Mouse (Mus musculus): Measurements from ENCODE around the gene Bckdha.

The Bckdha gene

DNA sequence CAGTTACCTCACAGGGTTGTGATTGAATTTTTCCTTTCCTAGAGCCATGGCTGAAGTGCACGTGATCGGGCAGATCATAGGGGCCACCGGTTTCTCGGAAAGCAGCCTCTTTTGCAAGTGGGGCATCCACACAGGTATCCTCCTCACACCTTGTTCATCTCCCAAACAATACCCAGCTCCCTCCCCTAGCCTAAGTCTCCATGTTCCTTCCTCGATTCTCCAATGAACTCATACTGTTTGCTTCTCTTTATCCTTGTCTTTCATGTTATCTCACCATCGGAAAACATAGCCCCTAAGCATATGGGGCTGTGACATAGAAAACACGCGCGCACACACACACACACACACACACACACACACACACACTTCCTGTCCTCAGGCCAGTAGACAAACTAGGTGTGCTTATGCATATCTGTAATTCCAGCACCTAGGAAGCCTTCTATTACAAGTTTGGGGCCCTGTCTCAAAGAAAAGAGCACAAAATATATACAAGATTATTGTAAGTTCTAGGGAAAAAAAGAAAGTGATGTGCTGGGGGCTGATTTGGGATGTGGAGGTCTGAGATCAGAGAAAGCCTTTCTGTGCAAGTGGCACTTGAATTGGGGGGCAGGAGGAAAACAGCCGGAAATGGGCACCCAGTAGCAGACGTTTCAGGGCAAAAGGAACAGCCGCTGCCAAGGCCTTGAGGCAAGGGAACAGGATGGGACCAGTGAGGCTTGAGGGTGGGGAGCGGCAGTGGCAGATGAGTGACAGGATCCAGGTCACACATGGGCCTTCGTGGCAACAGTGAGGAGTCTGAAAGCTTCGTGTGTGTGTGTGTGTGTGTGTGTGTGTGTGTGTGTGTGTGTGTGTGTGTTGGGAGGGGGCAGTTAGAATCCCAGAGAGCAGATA, 22.8 kb upstream of the Bckdha start:
- DNase-seq (ENCODE audit: low spot score in 2 of 2), result no peak

DNA sequence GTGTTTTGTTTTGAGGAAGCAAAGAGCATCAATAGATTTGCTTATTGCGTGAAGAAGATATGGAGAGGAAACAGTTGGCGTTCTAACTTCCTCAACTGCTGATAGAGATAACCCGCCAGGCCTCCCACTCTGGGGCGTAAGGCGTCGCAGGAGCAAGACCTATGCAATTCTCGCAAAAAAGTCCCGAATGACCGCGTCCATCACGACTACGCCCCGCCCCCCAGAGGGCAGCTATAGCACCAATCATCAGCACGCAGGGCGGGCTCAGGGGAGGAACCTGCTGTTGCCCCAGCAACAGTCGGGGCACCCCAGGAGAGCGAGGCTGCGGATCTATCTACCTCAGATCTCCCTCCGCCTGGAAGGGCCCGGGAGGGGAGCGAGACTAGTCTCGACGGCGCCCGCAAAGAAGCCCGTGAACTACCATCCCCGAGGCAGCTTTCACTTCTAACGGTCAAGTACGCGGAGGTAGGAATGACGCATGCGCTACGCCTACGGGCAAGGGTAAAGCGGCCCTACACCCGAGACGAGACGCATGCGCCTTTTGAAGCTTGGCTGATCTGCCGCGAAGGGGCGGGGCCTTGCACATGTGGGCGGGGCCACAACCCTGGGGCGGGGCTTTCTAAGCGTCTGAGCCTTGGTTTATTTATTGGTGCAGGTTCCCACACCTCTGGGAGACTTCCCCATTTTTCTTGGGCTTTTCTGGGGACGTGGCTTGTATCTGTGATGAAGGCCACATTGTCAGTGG, 21.9 kb upstream of the Bckdha start, which contains the start of gene B9d2:
TSS of gene B9d2 (plus strand) at position 267 of the 745 bp plus-strand sequence.
- DNase-seq (ENCODE audit: low spot score in 2 of 2), result peak; percentile 95 to 96

DNA sequence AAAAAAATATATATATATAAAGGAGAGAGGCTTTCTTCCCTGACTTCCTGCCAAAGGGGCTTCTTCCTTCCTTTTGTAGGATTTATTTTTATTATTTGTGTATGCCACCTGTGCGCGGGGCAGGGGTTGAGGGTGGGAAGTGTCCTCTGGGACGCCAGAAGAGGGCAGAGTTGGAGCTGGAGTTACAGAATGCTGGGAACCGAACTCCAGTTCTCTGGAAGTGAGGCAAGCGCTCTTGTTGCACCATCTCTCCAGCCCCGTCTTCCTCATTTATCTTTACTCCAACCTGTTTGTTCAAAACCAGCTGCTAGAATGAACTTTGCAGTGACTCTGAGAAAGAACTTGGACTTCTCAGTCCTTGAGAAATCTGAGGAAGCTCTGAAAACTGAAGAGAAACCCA, 21.2 kb upstream of the Bckdha start:
- DNase-seq (ENCODE audit: low spot score in 2 of 2), result no peak

DNA sequence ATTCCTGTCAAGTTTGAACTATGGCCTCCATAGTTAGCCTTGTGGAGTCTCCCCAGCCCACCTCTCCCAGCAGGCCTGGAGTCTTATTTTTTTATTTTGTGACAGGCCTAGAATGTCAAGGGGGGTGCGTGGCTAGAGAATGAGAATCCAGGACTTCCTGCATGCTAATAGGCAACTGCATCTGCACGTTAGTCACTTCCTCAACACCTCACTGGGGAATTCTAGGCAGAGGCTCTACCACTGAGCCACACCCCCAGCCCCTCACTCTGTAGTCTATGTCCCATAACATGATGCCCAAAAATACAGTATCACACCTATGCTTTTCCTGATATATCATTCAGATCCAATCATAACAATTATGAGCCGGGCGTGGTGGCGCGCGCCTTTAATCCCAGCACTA, 18.2 kb upstream of the Bckdha start:
- DNase-seq (ENCODE audit: low spot score in 2 of 2), result no peak

DNA sequence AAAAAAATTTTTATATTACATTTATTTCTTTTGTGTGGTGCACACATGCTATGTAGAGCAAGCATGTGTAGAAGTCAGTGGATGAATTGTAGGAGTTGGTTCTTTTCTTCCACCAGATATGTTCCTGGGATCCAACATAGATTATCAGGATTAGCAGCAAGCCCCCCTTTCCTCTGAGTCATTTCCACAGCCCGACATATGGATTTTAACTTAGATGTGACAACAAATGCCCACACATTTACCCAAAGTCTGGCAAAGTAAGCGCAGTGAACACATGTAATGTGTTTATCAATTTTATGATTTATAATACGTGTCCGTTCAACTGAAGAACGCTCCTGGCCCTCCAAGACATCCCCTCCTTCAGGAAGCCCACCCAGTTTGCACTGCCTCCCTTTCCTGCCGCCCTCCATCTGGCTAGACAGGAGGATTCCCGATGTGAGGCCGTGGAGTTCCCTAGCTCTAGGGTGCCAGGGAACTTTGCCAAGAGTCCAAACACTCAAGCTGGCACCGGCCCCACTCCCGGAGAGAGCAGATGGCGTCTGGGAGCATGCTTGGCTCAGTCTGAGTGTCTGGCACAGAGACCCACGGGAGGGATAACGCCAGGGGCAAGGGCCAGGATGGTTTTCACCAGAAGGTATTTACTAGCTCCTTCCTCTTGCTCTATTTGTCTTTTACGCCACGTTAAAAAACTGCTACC, 17.5 kb upstream of the Bckdha start:
- DNase-seq (ENCODE audit: low spot score in 2 of 2), result peak; percentile 95 to 96

DNA sequence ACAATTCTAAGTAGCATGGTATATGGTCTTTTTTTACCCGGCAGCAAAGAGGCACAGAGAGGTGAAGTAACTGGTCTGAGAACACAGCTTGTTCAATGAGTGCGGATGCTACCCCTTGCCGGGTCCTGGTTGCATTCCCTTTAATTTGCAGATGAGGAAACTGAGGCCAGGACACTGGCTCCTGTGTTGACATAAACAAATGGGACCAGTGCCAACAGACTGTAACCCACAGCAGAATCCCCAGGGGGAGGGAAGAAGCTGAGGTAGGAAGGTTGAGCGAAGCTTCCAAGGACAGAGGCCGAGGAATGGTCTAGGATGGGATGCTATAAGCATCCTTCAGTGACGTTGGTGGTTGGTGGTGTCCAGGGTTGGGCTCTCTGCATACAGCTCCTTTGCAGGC, 16.6 kb upstream of the Bckdha start:
- DNase-seq (ENCODE audit: low spot score in 2 of 2), result no peak

DNA sequence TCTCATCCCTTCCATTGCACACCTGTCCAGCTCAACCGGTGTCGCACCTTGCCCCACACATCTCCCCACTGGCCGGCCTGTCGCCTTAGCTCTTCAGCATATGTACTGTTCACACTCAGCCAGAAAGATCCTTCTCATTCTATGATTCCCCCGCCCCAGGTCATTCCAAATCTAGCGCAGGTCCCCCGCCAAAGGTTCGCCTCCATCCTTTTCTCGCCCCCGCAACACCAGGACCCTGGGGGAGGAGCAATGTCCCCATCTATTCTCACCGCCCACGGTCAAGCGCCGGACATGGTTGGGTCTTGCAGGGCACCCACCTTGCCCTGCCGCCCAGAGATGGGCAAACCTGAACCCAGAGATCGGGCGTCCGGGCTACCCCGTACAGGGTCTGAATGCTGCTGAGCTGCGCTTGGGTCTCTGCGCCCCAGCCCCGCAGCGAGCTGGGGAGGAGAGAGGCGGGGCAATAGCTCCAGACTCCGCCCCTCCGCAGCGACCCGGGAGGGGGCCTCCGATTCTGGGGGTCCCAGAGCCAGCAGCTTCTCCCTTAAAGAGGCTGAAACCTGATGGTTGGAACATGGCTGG, 16.0 kb upstream of the Bckdha start, which contains the start of gene Tmem91:
TSS of gene Tmem91 (minus strand) at position 448 of the 582 bp plus-strand sequence.
- DNase-seq (ENCODE audit: low spot score in 2 of 2), result peak in 1 of 2 experiments; percentile 59

DNA sequence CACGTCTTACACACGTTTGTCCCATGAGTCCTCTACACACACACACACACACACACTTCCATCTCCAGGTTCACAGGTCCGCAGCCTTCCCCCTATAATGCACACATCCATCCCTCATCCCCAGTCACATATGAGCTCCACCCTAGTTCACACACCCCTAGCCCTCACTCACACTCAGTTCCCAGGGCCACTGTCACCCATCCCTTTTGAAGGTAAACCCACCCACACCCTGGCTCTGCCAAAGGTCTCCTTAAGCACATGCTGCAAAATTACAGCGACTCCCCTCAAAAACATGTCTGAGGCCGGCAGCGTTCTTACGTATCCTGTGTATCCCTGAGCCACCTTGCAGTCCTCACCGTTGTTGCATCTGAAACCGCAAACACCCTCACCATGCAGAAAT, 15.5 kb upstream of the Bckdha start:
- no peak for DNase-seq (ENCODE audit: low spot score in 2 of 2)

DNA sequence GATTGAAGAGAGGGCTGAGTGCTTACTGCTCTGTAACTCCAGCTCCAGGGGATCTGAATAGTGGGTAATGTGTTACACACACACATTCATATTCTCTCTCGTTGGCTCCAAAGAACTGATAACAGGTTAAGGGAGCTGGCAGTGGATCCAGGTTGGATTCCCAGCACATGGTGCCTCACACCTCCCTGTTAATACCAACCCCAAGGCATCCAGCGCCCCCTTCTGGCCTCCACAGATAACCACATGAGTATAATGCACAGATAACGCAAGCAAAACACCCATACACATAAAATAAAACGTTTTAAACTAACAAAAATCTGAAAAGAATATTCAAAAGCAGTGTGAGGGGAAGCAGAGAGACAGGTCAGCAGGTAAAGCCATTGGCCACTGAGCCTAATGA, 13.7 kb upstream of the Bckdha start:
- no peak for DNase-seq (ENCODE audit: low spot score in 2 of 2)

DNA sequence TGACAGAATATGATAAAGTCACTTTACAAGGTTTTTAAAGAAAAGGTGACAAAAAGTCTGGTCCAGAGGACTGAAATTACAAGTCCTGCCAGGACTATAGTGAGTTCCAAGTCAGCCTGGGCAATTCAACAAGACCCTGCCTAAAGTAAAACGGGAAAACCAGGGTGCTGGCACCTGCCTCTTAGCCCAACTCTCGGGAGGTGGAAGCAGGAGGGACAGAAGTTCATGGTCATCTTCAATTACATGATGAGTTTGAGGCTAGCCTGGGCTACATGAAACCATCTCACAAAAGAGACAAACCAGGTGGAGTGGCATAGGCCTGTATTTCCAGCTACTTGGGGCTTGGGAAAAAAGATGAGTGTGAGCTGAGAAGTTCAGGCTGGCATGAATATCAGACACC, 12.9 kb upstream of the Bckdha start:
- no peak for DNase-seq (ENCODE audit: low spot score in 2 of 2)

DNA sequence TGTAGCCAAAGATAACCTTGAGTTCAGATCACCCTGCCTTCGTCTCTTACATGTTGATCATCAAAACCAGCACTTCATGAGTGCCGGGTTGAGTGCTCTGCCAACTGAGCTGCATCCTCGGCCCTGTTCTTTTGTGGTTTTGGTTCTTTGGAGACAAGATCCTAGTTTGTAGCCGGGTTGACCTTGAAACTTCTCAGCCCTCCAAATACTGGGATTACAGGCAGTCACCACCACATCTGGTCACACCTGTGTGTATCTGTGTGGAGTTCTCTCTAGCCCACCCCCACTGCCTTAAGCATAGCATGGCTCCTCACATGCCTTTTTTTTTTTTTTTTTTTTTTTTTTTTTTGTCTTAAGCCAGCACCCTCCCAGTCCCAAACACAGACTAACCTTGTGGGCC, 11.3 kb upstream of the Bckdha start:
- no peak for DNase-seq (ENCODE audit: low spot score in 2 of 2)

DNA sequence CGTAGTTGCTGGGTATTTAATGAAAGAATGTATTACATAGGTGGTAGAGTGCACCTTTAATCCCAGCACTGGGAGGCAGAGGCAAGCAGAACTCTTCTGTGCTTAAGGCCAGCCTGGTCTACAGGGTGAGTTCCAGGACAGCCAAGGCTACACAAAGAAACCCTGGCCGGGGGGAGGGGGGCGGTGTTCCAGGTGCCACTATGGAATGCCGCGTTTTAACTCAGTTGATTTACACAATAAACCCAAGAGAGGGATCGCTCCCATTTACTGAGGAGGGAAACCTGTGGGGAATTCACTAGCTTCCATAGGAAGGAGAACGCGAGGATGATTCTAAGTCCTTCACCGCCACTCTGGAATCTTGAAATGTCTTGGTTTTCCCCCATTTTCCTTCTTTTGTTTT, 10.8 kb upstream of the Bckdha start:
- no peak for DNase-seq (ENCODE audit: low spot score in 2 of 2)

DNA sequence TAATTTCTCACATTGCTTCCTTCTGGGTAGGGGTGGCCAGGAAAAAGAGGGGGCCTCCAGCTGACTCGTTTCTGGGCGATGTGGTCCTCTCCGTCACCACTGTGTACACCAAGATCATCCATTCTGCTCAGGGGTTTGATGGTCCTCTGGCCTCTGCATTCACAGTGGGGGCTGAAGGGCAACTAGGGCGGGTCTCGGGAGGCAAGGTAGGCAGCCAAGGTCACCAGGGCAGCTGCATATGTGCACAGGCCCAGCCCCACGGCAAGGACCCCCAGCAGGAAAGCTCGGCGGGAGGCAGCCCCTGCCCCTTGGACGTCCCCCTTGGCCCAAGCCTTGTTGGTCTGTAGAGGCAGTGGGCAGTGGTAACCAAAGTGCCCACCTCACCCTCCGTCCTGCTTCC, 10.4 kb upstream of the Bckdha start:
- DNase-seq (ENCODE audit: low spot score in 2 of 2), result no peak

DNA sequence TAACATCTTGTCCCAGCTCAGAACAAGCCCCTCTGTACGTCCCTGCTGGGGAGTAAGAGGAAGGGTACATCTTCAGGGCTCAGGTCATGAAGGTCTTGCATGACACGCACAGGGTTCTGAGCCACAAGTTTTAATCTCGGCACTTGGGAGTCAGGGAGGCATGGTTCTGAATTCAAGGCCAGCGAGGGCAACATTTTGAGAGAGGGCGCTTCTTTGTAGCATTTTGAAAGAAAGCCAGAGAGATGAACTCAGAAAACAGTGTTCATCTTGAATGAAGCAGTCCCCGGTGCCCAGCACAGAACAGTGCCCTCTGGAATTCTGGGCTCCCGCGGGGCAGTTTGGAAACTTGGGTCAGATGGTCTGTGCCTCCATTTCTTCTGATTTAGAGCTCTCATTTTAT, 7.6 kb upstream of the Bckdha start:
- no peak for DNase-seq (ENCODE audit: low spot score in 2 of 2)

DNA sequence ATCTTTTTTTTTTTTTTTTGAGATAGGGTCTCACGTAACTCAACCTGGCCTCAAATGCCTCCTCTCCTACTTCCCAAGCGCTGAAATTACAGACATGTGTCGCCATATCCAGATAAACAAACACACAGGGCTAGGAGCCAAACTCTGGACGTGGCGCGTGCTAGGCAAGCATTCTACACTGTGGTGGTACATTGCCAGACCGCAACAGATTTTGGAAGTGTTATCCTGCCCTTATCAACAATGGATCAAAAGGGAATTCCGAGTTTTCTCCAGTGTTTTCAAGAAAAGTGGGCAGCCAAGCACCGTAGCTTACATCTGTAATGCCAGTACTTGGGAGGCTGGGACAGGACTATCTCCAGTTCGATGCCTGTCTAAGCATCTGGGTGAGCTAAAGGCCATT, 996 bp downstream of the Bckdha start:
- no peak for DNase-seq (ENCODE audit: low spot score in 2 of 2)

DNA sequence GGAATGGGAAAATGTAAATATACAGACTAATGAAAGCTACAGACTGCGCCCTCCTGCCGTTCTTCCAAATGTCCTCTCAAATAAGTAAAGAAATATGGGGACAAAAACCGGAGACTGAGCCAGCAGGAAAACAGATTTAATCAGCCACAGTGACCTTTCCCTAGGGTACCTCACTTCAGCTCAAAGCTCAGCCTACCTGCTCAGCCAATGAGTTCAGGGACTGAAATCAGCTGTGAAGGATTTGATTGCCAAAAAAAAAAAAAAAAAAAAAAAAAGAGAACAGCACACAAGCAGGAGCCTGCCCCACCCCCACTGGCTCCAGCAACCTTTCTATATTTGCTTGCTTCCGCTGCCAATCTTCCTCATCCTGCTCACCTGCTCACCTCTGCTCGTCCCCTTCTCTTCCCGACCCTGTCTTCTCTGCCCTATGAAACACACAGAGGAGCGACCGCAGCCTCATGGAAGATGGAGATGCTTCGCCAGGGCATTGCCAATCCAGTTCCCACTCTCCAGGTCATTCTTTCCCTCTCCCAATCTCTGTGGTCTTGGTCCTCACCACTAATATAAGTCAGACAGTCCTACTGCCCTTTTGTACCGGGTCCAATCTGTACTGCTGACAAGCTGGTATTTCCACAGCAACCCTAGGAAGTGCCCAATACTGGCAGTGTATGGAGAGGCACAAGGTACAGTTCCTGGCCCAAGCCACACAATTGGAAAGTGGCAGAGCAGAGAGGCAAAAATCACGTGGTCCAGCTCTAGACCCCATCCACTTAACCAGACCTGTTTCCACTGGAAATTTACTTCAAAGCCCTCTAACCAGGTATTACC, 3.0 kb downstream of the Bckdha start:
- DNase-seq (ENCODE audit: low spot score in 2 of 2), result no peak

DNA sequence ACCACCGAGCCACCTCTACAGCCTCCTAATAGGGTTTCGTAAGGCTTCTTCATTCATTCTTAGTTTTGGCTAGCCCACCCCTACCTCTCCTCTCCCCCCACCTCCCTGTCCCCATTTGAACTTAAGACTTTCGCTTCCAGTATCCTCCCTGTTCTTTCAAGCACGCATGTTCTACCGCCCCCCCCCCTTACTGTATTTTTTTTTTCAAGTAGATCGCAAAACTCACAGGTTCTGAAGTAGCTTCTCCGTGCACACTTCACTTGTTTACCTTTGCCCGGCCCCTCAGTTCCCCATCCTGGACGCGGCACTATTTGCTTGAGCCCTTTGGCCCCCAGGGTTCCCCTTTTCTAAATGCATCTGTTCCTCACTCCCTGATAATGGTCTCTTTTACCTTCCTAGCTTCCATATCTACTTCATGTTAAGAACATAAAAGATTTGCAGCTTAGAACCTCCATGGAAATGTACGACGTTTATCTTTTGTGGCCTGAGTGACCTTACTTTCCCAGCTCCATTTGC, 6.5 kb downstream of the Bckdha start:
- DNase-seq (ENCODE audit: low spot score in 2 of 2), result no peak

DNA sequence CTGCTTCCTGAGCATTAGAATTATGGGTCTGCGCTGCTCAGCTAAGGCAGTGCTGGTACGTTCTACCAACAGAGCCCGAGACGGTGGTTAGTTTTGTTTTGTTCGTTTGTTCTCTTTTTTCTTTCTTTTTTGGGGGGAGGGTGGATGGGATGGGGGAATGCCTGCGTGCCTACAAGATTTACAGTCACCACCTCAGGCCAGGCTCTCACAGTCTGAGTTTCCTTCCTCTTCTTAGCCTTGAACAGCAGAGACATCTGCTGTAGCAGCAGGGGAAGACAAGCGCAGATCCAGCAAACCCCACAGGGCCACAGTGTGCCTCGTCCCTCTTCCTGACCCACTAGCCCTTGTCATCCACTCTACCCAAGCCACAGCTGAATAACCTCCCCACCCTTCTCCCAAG, 7.5 kb downstream of the Bckdha start:
- DNase-seq (ENCODE audit: low spot score in 2 of 2), result no peak

DNA sequence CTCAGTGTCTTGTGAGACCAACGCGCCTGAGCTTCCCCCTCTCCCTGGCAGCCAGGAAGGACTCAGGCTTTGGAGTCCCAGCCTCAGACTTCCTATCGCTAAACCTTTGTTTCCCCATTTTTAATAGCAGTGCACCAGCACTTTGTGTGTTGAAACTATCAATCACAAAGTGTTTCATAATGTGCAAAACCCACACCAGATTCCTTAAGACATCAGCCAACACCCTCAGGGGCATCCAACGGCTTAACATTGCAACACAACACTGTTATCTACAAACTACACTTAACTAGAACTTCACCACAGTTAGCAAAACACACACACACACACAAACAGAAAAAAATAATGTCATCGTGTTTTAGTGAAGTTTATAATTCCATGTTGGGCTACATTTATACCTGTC, 8.9 kb downstream of the Bckdha start:
- DNase-seq (ENCODE audit: low spot score in 2 of 2), result no peak

DNA sequence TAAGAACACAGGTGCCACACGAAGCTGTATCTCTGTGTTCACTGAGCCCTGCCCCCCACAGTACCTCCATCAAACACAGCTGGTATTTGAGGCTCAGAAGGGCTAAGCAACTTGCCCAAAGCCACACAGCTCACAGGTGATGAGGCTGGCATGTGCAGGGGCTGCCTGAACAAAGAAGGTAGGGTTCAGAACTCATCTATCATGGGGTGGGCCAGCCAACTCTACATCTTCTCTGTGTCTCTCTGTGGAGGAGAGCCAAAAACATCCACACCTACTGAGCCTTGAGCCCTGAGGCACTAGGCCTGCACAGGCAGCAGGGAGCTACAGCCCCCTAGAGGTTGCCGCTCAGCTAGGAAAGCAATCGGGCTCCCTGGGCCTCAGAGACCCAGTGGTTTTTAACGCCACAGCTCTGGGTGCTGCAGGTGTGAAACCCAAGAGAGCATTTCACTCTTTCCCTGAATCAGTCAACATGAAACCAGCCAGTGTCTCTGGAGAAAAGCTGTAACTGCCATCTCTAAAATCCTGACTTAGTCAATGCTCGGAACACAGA, 11.1 kb downstream of the Bckdha start:
- no peak for DNase-seq (ENCODE audit: low spot score in 2 of 2)

DNA sequence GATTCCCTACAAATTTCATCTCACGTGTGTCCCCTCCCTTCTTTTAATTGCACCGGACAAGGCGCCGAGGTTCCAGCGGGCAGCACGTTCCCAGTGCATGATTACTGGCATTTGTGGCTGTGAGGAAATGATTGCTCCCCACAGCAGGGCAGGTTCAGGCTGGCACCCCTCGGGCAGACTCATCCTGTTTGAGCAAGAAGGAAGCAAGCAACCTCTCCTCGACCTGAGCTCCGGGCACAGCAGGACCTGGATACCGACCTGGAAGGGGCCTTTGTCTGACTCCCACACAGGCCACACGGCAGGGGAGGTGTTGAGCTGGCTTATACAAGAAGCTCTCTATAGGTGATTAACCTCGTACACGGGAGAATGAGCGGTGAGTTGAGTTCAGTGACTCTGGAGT, 13.7 kb downstream of the Bckdha start:
- DNase-seq (ENCODE audit: low spot score in 2 of 2), result no peak

All from right cerebral cortex, postnatal 10 days (tissue).